Mouse (Mus musculus) heart, adult 8-10 months (tissue): Measurements from ENCODE around the gene Tmppe. TPM values are rescaled to one million over a fixed set of nuclear protein-coding genes. Genes with fewer than 3 reads are reported as not detected.
"Not testable (repeated sequence)": the region's sequence is repeated elsewhere in the genome, so short reads cannot be mapped to it uniquely, and the experiment has no call there.

Source experiments
- DNase-seq: peaks from one replicate; pipeline ENCODE4 v3.0.0; 2022; ENCODE audit warnings: low spot score
- total RNA-seq, 4 experiments: library from RNA; stranded (reverse); gene quantifications; 2 replicates each; pipeline ENCODE4 v1.2.4; 2022

The Tmppe gene
- 1 to 10 TPM; 3.1 to 4.7 (median 4.1) TPM for total RNA-seq

DNA sequence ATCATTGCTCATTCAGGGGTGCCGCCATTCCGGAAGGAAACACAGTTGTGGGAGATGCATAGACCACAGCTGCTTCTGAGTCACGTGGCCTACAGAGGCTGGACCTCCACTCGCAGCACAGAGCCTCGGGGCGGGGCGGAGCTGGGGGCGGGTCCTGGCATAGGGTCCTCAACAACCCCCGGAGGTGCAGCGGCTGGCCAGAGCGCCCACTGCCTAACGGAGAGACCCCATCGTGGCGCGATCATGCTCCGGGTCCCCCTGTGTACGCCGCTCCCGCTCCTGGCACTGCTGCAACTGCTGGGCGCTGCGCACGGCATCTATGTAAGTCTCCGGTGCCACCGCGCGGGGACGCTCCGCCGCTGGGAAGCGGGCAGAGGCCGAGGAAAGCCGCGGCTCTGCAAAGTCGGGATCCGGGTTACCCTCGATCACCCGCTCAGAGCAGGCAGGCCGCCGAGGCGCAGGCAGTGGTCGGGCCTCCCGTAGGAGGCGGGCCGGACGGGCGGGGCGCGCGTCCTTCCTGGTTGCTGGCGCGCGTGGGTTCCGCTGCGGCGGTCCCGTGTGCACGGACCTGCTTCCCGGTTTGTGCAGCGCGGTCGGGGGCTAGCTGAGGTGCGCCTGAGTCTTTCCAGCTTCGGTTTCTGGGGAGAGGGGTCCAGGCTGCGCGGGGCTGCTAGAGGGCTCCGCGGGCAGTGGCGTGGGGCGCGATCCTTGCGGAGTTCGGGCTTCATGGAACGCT is at the start of gene Tmppe, which contains the start of gene Glb1:
TSS of gene Tmppe (plus strand) at position 157 of the 736 bp plus-strand sequence.
TSS of gene Glb1 (plus strand) at position 128 of the 736 bp plus-strand sequence.
- DNase-seq, result peak; percentile 74

DNA sequence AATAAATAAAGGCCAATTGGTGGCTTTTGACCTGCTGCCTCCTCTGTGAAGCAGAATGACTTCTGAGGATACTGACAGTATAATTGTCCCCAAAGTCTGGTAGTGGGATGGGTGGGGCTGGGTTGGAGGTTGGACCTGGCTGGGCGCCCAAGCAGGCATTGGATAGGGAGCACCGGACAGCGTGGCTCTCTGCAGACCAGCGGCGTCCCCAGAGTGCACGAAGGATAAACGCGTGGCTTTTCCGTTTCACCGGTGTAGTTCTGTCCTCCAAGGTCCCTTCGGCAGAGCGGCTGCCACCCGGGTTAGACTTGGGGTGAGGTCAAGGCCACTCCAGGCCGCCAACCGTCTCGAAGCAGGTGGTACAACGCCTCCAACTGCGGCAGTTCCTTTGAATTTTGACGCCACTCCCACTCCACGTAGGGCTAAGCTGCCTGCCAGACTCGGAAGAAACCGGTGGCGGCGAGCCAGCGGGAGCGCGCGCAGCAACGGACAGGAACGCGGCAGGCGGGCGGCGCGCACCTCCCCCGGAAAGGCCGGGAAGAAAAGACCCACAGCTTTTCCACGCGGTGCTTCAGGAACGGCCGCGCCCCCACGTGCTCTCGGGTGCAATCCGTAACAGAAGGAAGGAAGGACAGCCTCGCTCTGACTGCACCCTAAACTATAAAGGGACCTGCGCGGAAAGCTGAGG is 33.0 kb upstream of the Tmppe start:
- peak; percentile 75 for DNase-seq

DNA sequence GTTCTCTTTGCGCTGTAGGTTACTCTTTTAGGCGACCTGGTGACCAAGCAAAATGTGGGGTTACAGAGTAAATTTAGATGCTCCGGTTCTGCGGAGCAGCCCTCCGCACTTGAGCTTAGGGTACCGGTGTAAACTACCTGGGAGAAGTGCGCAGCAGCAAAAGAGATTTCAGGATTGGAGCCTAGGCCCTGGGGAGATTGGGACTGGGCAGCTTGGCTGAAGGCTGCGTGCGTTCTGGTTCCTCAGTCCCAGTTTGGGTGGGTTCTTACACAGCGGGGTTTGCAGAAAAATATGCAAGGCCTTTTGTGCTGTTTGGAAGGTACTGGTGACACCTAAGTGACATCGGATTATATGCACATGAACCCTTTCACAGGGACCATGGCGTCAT is 32.4 kb upstream of the Tmppe start:
- no peak for DNase-seq

DNA sequence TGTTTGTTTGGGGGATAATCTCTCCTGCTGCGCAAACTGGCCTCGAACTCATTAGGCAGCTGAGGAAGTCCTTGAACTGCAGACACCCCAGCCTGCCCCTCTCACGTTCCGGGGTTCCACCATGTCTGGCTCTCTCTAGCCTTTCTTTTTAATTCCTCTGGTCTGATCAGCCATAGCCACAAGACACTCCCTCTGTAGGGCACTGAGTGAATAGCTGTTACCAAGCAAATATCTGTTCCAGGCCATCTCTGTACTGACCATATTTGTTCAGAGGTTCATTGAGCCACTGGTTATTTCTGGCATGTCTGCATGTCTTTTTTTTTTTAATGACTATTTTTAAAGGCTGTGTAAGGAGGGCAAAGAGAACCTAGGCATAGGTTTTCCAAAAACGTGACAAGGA is 31.5 kb upstream of the Tmppe start:
- DNase-seq, result not testable (repeated sequence)

DNA sequence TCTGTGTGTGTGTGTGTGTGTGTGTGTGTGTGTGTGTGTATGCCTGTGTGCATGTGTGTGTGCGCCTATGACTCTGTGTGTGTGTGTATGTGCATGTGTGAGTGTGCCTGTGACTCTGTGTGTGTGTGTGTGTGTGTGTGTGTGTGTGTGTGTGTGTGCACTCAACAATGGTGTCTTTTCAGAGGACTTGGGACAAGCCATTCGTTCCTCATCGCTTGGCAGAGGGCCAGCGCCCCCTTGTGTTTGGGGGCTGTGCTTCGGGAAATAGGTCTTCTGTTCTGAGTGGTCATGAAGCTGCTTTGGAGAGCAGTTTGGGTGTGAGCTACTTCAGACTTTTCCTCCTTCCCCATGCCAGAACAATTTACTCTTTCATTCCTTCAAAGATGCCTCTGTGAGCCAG is 29.2 kb upstream of the Tmppe start:
- DNase-seq, result not testable (repeated sequence)

DNA sequence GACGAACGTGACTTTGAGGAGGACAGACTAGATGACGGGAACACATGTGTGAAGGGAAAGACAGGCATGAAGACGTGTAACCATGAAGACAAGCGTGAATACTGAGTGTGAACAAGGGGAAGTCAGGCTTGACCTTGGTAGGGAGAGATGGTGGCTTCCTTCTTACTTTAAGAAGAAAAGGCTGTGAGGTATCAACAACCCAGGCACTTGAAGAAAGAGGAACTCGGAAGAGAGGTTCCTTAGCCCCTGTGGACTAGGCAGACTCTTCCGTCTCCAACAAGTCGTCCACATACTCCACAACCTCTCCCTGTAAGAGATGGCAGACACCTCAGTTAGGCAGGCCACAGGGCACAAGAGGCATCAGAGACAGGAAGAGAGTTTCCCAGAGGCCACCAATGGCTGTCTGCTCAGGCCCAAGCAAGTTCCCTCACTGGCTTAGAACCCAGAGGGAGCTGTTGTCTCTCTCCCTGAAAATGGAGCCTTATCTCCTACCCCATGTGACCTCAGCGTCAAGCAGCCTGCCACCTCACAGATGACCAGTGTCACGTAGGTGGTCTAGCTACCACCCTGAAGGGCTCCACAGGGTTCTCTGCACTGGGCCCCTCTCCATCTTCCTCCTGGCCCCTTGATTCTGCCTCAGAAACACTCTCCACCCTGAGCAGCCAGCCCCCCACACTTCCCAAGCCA is 25.5 kb upstream of the Tmppe start:
- no peak for DNase-seq

DNA sequence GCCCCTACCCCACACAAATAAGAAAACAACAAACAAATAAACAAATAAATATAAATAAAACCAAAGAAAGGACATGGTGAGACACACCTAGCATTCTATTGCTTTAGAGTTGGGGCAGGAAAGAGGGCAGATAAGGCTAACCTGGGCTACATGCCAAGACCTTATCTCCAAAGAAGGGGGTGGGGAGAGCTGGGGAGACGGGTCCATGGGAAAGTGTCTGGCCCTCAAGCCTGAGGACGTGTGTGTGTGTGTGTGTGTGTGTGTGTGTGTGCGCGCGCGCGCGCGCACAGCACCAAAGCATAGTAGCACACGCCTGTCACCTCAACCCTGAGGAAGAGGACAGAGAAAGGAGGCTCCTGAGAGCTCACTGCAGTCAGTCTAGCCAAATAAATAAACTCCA is 23.7 kb upstream of the Tmppe start:
- DNase-seq, result no peak

DNA sequence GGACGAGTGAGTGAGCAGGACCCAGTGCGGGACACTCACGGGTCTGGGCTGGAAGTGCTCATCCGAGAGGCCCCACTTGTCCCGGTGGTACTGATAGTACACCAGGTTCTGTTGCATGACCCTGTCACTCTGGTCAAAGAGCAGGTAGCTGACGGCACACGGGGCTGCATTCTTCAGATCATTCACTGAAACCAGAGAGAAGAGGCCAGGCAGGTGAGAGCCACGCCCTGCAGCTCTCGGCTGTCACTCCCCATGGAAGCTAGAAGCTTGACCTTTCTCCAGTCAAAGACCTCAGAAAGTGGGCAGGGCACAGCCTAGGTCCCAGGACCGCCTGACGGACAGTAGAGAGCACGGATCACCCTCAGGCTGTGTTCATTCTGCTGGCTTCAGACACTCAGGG is 21.0 kb upstream of the Tmppe start:
- no peak for DNase-seq

DNA sequence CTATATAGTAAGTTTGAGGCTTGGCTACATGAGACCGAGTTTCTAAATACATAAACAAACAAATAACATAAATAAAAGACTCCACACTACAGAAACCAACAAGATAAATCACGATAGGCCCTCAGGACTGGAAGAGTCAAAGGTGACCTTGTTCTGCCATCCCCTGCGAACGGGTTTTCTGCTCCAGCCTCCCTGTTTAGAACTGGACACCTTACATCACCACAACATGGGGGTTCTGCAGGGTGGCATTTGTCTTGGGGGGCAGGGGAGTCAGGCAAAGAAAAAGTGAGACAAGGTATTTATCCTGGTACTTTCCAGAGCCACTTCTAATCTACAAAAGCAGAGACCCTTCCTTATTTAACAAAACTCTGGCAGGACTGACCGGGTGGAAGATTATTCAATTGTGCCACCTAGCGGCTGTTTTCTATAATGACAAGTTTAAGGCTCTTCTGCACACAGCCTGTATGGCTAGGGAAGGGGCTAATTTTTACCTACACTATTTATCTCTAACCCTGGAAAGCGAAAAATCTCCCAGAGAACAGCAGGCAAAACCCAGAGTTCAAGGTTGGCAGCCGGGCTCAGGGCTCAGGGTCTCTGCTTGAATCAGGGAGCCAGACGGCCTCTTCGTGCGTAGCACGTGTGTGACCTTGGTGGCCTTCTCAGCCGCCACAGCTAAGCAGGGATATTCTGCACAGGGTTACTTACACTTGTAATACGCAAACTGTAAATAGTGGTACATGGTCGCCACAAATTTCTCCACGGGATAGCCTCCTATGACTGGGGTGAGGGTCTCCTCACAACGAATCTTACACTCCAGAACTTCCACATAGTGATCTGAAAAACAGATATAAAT is 19.8 kb upstream of the Tmppe start:
- no peak for DNase-seq

DNA sequence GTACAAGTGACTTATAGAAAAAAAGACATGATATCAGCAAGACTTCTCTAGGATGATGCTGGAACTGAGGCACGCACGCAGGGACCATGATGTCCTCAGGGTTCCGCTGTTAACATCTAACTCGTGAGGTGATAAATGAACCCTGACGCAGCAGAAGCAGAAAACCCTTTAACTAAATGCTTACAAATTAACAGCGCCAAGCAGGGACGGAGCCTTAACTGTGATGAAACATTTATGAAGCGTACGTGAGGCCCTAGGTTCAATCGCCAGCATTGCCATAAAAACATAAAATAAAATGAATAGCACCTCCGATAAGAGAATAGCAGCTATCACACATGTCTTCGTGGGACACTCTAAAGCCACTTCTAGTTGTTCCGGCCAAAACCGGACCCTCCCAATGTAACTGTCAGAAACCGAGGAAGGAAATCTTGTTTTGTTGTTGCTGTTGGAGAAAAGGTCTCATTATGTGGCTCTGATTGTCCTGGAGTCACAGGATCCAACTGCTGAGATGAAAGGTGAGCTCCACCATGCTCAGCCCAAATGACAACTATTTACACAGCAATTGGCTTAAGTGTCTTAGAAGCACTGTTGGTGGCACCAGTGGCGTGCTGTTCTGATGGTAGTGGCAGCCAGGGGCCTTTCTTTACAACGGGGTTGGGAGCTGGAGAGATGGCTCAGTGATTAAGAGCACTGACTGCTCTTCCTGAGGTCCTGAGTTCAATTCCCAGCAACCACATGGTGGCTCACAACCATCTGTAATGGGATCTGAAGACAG is 17.8 kb upstream of the Tmppe start:
- no peak for DNase-seq

DNA sequence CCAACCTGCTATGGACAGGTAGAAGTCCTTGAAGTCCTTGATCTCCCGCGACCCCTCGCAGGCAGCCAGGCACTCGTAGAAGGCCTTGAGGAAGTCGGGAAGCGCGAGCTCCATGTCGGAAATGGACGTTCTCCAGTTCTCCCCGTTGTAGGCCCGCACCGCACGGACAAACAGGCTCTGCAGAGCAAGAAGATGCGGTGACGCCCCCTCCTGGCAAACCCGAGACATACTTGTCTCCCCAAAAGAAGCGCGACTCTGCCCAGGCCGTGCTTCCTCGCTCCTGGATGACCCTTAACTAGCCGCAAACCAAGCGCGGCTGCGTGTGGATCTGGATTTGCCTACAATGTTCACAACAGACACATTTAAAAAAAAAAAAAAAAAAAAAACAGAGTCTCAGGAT is 16.2 kb upstream of the Tmppe start:
- no peak for DNase-seq

DNA sequence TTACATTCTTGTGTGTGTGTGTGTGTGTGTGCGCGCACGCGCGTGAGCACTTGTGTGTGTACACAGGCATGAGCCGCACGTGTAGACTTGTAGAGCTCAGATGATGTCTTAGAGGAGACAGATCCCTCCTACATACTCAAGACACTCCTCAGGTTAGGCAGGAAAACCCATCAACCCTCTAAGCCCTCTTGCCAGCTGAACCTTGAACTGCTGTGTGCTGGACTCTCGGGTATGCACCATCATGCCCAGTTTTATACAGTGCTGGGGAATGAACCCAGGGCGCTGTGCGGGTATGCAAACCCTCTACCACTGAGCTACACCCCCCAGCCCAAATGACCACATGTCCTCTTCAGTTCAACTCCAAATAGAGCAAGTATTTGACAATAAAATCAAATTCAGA is 15.7 kb upstream of the Tmppe start:
- no peak for DNase-seq

DNA sequence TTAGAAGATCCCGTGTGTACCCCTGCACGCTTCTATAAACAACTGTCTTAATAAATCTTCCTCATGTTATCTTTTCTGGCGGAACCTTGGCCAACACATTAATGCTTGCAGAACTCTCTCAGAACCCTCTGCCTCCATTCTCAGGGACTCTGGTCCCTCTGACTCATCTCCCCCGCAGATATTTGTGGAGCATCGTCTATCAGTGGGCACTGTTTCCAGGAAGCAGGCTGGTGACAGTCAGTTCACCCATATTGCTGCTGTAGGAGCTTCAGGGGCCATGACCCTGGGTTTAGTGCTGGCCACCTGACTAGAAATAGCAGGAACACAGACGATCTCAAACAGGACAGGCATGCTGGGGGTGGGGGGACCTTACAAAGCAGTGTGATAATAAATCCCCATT is 13.8 kb upstream of the Tmppe start:
- no peak for DNase-seq

DNA sequence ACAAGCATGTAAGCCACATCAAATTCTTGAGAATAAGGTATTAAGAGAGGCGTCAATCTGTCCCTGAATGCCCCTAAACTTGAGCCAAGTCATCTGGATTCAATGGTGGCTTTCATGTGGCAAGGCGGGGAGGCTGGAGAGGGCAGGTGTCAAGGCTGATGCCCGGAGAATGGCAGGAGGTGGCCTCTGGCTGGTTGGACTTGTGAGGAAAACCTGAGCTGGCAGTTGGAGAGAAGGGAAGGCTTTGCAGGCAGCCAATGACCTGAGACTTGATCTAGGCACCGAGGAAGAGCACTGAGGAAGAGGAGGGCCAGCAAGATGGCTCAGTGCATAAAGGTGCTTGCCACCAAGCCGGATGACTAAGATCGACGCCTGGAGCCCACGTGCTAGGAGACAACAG is 12.6 kb upstream of the Tmppe start:
- no peak for DNase-seq

DNA sequence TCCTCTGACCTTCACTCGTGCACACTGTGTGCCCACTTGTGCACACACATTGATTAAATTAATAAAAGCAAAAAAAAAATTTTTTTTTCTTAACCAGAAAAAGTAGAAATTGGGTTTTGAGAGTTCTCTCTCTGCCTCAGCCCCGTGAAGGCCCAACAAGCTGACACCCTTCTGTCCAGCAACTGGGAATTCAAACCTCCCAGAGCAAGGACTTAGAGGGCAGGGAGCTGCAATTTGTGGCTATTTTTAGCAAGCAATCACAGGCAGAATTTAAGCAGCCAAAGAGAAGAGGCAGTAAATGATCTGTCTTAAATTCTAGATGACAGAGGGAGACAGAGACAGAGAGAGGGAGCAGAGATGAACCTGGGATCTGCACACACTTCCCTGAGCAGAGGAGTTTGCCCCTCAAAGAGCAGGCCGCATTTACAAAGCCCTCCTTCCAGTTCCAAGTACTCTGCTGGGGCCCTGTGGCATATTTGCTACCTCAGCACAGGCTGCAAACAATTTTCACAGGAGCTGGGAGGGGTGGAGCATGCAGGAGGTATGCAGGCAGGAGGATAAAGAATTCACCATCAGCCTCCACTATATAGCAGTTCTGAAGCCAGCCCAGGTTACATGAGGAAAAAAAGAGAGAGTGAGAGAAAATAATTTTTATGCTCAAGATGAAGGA is 12.1 kb upstream of the Tmppe start:
- DNase-seq, result no peak

DNA sequence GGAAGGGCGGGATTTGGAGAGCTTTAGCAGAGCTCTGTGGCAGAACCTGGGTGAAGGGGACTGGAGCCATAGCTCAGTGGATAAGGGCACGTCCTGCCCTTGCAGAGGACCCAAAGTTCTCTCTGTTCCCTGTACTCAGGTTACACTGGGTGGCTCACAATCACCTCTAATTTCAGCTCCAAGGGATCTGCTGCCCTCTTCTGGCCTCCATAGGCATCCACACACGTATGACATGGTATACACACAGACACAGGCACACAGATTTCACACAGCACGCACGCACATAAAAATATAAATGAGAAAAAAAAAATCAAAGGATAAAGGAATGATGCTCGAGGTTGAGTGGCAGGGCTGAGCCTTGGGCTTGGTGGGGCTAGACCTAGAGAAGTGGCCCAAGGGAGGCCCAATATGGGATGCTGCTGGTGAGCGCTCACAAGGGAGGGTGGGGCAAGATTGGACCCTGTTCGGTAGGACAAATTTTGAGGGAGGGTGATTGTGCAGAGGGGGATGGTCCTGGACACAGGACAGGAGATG is 11.5 kb upstream of the Tmppe start:
- no peak for DNase-seq

DNA sequence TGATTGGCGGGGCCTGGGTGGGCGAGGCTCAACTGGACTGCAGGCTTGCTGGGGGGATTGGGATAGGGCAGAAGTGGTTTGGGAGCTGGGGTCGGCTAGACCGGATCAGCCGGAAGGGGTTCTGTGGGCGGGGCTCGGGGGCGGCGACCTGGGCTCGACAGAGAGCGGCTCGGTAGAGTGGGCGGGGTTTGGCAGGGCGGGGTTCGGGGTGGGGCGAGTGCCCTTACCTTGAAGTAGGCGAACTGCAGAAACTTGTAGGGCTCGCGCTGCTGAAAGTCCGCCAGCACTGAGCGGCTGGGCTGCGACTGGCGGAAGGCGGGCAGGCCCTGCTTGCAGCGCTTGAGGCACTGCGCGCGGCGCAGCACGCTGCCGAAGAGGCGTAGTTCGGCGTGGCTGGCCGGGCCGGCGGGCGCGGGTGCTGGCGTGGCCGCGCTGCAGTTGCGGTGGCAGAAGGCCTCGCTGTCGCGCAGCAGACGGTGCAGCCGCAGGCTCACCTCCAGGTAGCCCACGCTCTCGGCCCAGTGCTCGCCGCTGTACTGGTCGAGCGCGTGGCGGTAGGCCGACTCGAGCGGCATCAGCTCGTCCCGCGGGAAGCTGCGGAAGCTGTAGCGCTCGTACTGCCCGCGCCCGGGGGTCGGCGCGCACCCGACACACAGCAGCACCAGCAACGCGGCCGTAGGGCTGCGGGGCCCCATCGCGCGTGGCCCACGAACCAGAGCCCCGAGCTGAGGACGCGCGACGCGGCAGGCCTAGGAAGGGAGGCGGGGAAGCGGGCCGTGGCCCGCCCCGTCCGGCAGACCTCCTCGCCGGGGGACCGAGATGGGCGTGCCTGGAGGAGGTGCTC is 10.8 kb upstream of the Tmppe start, which contains the start of gene Crtap:
TSS of gene Crtap (minus strand) at position 771 of the 844 bp plus-strand sequence.
- peak; percentile 58 for DNase-seq

DNA sequence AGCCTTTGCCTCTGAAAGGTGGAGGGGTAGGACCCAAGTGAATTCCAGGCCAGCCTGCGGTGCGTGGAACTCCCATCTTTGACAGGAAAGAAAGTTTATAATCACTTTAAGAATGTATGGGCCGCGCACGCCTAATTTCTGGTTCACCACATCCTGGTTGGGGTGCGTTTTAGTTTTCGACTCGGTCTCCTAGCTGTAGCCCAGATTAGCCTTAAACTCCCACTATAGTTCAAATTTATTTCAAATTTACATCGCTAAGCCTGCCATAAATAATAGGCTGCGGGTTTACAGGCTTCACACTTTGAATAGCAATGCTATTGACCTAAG is 10.2 kb upstream of the Tmppe start:
- DNase-seq, result no peak

DNA sequence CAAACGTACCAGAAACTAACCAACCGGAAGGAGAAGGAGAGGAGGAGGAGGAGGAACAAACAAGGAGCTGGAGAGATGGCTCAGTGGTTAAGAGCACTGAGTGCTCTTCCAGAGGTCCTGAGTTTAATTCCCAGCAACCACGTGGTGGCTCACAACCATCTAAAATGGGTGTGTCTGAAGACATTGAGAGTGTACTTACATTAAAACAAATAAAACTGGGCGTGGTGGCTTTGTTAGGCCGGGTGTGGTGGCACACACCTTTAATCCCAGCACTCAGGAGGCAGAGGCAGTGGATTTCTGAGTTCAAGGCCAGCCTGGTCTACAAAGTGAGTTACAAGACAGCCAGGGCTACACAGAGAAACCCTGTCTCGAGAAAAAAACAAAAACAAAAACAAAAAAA is 6.8 kb upstream of the Tmppe start:
- DNase-seq, result not testable (repeated sequence)
